Mouse (Mus musculus) natural killer cell, adult 2 months (primary cell): ENCODE data around the gene Zhx3.

Experiments used
- DNase-seq, 2 experiments: peaks; one replicate each; pipeline ENCODE4 v3.0.0; 2022; ENCODE audit warnings: low spot score in 2 of 2

Gene Zhx3

DNA sequence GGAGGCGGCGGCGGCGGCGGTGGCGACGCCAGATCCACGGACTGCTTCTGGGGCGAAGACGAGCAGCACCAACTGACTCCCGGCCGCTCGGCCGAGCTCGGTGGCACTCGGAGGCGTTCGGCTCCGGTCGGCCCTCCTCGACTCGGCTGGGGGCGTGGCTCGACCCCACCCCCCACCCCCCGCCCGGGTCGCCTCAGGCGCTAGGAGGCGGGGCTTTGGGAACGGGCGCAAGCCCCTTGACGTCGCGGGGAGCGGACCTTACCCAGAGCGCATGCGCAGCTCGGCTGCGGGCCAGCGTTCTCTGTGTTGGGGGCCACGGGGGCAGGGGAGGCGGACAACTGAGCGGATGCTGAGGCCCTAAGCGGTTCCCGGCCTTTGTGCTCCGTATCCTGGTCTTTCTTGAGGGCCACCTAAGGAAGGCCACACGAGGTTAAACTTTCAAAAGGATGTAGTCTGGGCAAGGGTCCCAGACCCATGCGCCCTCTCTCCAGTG is at the start of gene Zhx3:
Gene Zhx3 (minus strand): TSS at position 109 of the 493 bp plus-strand sequence.
- DNase-seq: peak; percentile 47 to 72

DNA sequence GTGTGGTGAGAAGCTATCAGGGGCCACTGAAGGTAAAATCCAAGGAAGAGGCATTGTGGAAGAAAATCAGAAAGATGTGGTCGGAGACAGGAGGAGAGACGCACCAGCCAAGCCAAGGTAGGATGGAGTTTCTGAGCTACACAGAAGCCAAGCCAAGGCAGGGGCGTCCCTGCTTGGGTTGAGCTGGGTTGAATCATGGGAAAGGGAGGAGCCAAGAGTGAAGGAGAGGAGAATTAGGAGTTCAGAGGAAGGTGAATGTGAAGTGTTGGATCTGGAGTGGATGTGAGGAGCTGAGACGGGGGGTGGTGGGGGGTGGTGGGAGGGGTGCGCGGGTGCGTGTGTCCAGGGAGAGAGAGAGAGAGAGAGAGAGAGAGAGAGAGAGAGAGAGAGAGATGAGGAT is 48.5 kb upstream of the Zhx3 start:
- DNase-seq: no peak

DNA sequence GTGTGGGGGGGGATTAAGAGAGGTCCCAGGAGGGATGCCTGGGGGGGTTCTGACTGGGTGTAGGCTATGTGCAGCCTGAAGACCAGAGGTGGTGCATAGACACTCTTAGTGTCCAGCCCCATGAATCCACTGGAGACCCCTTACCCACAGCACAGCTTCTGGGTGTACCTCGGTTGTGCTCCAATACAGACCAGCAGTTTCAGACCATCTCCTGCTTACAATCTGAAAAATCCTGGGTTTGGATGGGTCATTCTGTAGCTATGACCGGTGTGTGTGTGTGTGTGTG is 46.1 kb upstream of the Zhx3 start:
- DNase-seq: no peak

DNA sequence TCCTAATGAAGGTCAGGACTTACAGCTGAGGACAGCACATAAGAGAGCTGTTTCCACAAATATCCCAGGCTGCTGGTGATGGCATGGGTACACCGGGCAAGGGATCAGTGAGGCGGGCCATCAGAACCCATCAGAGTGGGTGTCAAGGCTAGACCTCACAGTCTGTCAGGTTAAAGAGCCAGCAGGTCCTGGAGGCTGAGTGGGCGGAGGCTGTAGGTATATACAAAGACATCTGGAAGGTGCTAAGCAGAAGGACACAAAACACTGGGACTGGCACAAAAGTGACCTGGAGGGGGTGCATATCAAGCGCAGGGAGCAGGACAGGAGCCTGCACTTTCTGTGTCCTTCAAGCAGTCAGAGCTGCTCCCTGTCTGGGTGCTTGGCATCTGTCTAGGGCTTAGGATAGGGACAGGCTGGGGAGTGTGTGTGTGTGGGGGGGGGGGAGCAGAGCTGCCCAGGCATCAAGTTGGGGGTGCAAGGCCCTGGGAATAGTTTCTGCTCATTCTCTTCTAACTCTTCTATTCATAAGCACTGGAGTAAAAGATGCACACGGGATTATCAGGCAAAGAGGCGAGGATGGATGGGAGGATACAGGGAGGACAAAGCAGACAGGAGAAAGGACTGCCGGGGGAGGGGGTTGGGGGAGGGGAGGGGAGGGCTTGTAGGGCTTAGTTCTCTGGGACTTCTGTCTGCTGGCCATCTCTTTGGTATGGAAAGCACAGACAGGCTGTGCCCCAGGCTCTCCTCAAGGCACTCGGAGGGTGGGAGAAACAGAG is 45.5 kb upstream of the Zhx3 start:
- no peak for DNase-seq

DNA sequence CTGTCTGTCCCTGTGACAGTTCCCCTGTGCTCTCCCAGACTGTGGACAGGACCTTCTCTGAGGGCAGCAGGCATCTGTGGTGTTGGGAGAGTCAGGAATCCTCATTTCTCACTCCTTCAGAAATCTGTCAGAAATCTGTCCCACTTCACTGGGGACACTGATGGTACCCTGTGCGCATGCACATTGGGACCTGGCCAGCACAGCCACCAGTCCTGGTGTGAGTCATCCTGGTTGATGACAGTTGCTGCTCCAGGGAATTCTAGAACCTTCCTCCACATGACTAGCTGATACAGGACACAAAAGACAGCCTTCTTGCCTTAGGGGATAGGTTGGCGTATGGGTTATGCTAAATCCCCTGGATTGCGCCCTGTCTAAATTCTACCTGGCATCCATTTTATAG is 44.5 kb upstream of the Zhx3 start:
- no peak for DNase-seq

DNA sequence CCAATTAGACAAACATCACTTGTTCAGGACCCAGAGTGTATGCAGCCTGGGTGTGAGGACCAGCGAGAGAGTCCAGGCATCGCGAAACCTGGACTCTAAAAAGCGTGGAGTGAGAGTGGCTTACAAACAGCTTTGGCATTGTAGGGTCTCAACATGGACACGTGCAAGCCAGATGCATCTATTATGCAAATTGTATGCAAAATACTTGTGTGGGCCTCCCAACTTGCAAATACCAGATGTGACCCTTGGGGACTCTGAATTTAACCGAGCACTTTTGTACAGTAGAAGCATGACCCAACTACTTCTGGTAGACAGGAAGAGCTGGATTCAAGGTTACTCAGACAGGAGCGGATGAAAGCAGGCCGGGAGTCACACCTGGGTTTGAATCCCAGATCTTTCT is 43.9 kb upstream of the Zhx3 start:
- no peak for DNase-seq

DNA sequence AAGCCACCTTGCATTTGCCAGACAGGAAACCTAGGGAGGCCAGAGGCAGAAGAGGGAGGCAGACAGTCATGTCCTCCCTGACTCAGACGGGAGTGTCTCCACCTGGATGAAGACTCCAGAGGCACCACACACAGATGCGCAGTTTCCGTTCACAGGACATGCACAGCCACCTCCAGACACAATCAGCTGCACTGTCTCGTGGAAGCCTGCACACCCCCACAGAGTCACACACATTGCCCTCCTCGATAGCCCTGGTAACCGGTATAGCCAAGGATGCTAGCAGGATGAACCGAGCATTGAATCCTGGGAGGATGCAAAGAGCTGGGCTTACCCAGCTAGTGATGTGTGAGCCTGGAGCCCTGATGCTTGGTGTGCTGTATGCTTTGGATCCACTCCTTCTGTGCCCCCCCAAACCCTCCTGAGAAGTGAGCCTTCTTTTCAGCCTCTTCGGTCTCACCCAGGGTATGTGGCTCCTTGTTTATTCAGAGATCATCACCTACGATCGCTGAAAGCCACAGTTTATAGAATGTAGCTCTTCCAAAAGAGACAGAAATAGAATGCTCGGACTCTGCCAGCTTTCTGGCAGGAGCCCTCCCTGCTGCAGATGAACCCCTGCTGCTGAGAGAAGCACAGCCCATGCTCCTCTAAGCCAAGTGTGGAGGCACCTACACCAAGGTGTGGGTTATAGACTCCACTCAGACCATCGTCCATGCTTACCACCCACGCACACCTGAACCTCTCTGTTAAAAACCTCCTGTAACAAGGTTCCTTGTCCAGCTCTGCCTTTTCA is 43.2 kb upstream of the Zhx3 start:
- DNase-seq: no peak

DNA sequence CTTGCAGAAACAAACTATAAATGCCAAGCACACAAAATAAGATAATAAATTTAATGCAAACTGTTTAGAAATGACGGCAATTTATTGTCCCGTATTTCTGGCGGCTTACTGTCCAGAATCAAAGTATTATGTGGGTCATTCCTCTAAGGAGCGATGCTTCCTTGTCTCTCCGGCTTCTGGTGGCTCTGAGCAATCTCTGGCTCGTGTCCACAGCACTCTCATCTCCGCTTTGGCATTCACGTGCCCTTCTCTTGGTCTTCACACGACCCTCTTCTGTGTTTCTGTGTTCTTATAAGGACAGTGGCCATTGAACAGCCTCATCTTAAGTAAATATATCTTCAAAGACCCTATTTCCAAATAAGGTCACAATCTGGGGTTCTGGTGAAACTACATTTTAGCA is 41.9 kb upstream of the Zhx3 start:
- no peak for DNase-seq

DNA sequence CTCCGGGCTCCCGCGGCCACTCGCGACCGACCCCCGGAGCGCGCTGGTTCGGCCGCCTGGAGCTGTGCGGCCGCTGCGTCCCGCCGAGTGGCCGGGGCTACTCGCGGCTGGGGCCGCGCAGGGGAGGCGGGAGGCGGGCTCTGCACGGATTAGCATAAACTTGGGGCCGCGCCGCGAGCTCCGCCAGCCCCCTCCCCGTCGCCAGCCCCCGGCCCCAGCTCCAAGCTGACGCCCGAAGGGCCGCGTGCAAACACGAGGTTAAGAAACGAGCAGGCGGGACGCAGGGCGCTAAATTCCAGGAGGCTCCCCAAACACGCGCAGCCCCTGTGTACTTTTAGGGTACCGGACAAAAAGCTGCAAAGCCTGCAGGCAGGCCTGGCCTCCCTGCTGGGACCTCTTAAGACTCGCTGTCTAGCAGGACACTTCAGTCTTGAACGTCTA is 39.5 kb upstream of the Zhx3 start, which contains the start of gene Emilin3:
Gene Emilin3 (minus strand): TSS at position 98 of the 441 bp plus-strand sequence.
- no peak for DNase-seq

DNA sequence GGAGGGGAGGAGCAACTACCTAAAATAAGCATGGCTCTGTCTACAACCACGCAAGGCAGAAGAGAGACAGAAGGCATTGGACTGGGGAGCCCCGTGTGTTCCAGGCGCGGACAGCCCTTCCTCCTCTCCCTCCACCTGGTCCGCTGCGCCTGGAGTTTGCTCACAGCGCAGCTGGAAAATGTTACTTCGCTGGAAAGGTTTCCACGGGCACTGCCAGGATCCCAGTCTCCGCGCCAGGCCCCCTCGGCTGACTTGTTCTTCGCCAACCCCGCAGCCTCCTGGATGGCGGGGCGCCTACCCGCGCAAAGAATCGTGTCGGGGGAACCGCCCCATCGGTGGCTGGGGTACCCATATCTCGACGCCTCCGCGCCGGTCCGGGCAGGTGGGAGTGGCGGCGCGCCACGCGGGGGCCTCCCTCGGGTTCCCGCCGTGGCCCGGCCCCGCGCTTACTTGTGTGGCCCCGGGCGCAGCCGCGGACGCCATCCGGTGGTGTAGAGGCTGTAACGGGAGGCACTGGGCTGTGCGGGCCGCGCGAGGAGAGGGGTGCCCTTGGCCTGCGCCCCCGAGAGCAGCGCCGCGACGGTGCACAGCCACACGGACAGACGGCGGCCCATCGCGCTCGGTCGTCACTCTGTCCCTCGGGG is 38.9 kb upstream of the Zhx3 start:
- no peak for DNase-seq

DNA sequence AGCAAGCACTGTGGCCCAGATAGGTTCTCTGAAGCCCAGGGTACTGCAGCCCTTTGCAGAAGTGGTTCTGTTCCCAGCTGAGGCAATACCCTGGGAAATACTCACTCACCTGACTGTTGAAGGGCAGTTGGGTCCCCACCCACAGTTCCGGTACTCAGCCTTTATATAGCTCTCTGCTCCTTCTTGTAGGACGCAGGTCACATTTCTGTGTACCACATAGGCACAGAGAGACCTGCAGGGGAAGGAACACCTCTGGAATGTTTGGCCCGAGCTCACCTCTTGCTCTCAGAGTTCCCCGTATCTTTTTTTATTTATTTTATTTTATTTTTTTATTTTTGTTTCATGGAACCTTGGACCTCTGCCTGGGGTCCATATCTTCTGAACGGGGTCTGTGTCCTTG is 37.8 kb upstream of the Zhx3 start:
- no peak for DNase-seq

DNA sequence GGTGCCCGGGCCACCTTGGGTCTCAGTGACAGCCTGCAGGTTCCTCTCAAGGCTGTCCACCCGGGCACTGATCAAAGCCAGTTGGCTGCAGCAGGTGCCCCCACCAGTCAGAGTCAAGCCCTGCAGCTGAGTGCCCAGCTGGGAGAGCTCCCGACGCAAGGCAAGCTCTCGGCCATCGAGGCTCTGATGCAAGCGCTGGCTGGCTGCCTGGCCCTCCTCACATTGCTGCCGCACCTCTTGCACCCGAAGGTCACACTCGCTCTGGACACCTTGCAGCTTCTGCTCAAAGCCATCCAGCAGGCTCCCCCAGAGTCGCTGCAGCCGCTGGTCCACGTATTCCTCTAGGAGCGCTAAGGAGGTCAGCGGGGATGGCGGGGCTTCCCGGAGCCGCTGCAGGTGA is 35.8 kb upstream of the Zhx3 start:
- no peak for DNase-seq

DNA sequence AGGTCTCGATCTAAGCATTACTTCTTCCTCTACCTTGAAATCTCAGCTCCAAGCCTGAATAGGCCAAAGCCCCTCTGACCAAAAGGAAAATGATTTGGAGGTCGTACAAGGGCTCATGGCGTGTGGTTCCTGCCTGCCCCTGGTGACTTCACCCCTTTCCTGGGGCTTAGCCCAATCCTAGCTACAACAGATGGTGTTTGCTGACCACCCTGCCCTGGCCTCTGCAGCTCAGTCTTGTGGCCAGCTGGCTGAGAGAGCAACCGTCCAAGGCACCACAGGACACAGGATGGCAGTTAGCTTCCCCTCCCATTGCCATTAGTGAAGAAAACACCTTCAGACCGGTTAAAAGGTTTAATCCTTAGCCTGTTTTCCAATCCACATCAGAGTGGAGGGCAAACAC is 33.3 kb upstream of the Zhx3 start:
- DNase-seq: no peak

DNA sequence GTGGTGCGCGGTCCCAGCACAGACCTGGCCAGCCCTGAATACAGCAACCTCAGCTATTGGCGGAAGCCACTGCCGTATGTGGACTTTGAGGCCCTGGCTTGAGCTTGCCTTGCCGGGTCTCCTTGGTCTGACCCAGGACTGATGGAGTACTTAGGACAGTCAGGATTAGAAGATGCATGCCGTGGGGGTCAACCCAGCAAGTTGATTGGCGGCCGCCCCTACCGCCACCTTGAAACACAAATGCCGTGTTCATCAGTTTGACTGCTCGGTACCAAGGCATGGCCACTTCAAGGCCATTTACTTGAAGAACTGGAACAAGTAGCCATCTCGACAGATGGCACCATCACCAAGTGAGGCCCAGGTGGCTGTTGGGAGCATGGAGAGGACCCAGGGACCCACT is 32.5 kb upstream of the Zhx3 start:
- no peak for DNase-seq

DNA sequence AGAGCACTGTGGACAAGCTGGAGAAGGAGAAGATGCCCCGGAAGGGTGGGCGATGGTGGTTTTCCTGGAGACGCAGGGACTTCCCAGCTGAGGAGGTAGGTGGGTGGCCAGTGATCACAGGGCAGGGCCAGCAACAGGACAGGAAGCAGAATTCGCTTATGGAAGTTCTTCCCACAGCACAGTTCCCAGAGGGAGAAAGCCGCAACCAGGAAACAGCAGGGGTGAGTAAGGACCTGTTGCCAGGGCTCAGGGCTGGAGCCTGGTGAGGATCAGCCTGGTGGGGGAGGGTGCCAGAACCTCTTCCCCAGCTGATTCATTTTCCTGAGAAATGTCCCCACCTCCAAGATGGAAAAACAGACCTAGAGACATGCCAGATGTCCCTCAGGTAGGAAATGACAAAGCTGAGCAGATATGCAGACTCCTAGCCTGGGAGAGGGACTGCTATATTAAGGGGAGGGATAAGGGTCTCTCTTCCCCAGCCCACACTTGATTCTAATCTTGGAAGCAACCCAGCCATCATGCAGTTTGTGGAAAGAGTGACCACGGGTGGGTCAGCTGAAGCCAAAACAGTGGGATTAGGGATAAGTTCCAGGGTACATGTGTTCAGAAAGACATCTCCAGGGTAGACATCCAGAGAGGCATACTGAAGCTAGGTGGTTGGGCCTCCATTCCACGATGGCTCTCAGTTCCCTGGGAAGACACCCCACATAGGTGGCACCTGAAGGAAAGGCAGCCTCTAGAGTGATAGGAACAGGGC is 29.0 kb upstream of the Zhx3 start:
- DNase-seq: no peak

DNA sequence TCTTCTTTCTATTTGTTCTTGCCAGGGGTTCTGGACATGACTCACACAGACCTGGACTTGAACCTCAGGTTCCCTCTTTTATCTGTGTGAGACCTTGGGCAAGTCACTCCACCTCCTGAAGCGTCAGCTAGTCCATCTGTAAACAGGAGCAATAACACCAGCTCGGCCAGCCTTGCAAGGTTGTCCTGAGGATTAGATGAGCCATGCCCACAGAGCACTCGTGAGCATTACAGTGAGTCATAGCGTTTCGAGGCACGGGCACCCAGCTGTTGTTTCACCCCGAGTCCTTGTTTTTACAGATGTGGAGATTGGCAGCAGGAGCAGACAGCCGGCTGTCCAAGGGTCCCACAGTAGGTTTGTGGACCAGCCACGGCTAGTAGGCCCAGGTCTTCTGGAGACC is 18.9 kb upstream of the Zhx3 start:
- no peak for DNase-seq

DNA sequence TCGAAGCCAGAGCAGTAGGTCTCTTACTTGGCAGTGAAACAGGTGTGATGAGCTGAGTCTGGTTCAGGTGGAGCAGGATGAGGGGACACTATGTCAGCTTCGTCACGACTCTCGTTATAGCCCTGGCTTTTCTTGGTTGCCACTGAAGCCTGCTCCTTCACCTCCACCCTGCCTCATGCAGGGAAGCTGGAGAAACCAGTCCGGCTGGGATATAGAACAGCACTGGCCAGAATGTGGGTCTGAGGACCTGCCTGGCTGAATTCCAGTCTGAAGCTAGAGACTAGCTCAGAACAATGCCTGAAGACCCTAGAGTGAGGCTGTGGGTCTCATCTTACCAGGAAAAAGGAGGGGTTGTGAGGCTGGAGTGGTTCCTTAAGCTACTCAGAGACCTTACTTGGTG is 18.2 kb upstream of the Zhx3 start:
- no peak for DNase-seq

DNA sequence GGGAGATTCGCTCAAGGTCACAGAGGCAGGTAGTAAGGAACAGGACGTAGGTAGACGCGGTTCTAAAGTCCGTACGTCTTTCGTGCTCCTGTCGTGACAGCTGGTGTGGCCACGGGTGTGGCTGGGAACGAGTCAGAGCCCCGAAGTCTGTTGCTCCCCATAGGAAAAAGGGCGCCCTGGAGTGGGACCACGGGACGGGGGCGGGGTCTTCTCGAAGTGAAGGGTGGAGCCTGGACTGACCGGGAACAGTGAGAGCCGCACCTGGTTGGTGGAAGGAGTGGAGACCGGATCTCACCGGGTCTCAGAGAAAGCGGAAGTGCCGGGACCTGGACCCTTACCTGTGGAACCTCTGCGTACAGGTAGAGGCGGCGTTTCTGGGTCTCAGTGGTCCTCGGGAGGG is 15.1 kb upstream of the Zhx3 start:
- no peak for DNase-seq

DNA sequence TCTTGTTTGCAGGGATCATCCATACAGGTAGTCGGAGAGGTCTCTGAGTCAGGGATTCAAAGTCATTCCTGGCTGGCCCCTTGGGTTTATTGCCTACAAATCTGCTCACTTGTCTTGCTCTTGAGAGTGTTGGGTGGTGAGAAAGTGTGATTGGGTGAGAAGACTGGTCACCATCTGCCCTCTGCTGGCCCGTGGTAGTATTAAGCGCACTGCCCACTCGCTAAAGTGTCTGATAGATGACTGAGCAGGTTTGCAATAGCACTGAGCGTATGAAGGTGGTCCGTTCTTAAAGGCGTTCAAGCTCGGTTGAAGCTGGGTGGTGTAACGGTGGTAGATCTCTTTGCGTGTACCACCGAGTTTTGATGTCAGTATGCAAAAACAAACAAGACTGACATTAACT is 14.5 kb upstream of the Zhx3 start:
- DNase-seq: peak; percentile 59 to 70

DNA sequence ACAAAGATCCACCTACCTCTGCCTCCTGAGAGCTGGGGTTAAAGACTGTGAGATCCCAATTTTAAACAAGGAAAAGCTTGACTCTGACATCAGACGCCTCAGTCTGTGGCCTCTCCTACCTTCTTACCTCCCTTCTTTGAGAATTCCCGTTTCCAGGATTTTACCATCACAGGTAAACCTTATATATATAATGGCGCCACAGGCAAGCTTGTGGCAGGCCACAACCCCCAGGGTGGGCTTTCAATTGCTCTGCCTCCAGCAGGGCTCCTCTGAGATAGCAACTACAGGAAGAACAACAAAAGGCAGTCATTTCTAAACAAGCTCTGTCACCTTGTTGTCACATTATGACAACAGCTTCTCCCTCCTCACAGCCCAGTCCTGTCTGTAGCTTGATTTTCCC is 13.4 kb upstream of the Zhx3 start:
- DNase-seq: no peak

DNA sequence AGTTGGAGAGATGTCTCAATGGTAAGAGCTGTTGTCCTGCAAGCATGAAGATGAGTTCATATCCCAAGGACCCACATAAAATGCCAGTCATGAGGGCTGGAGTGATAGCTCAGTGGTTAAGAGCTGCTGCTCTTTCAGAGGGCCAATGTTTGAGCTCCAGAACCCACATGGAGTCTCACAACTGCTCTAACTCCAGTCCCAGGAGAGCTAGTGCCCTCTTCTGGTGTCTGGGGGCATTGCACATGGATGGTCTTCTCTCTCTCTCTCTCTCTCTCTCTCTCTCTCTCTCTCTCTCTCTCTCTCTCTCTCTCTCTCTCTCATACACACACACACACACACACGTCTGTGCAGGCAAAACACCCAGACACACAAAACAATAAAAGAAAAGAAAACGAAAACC is 12.0 kb upstream of the Zhx3 start:
- peak in 1 of 2 experiments; percentile 37 for DNase-seq

DNA sequence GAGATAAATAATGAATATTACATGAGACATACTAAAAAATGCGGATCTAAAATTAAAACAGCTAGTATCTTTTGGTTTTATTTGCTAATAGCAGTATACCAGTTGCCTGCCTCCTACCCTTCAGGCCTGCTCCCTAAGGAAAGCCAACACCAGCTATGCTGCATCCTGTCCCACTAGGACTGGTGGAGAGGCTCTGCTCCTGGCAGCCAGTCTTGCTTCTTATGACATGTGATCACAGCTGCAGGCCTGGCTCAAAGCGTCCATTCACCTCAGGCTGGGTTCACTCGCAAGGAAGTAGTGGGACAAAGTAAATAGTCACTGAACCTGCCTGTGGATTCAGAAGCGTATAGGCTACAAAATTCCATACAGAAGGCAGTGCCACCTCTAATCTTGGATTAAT is 11.1 kb upstream of the Zhx3 start:
- no peak for DNase-seq
